Mouse (Mus musculus) bone marrow, adult 2 months (tissue): ENCODE results near the gene Spata48. TPM values are rescaled to one million over a fixed set of nuclear protein-coding genes. Genes with fewer than 3 reads are reported as not detected.

Experiments used
- H3K27ac ChIP-seq: fragments of 200-500 bp; 2 replicates; pipeline ENCODE4 v1.5.1; 2012; ENCODE audit warnings: low read depth, mild to moderate bottlenecking, control low read depth, inconsistent platforms, low read length; ENCODE audit not compliant: control insufficient read depth, poor library complexity, insufficient read depth
- H3K4me1 ChIP-seq: fragments of 200-500 bp; 2 replicates; pipeline ENCODE4 v1.6.1; 2011; ENCODE audit warnings: low read length; ENCODE audit not compliant: control insufficient read depth, insufficient read depth
- H3K4me3 ChIP-seq: fragments of 200-500 bp; replicated peaks from 2 replicates; pipeline ENCODE3; 2011; ENCODE audit warnings: mild to moderate bottlenecking, low read depth, low read length, control low read depth; ENCODE audit not compliant: control insufficient read depth
- CTCF ChIP-seq: fragments of 200-500 bp; IDR thresholded peaks from 2 replicates; pipeline ENCODE4 v1.5.1; 2011; ENCODE audit warnings: low read length, control low read depth; ENCODE audit not compliant: control insufficient read depth, insufficient read depth
- POLR2A ChIP-seq: fragments of 200-500 bp; IDR thresholded peaks from 2 replicates; pipeline ENCODE4 v1.6.1; 2011; ENCODE audit warnings: low read depth, mild to moderate bottlenecking, control low read depth, low read length, borderline replicate concordance; ENCODE audit not compliant: control insufficient read depth
- WGBS: fragments of 180-500 bp; shearing (Covaris S2); methylation state at CpG from one replicate; pipeline ENCODE4 v1.1.7; 2018; 5-methylcytosine and 5-hydroxymethylcytosine counted together
- polyA plus RNA-seq: library from polyadenylated mRNA; stranded (reverse); fragments of >200 nt; gene quantifications from 2 replicates; pipeline ENCODE4 v1.2.4, GENCODE M21; 2011; ENCODE audit warnings: low replicate concordance; ENCODE audit not compliant: missing spikeins, insufficient read depth, insufficient read length

Spata48 gene
- polyA plus RNA-seq, 1 experiment, result 1.4 TPM

DNA sequence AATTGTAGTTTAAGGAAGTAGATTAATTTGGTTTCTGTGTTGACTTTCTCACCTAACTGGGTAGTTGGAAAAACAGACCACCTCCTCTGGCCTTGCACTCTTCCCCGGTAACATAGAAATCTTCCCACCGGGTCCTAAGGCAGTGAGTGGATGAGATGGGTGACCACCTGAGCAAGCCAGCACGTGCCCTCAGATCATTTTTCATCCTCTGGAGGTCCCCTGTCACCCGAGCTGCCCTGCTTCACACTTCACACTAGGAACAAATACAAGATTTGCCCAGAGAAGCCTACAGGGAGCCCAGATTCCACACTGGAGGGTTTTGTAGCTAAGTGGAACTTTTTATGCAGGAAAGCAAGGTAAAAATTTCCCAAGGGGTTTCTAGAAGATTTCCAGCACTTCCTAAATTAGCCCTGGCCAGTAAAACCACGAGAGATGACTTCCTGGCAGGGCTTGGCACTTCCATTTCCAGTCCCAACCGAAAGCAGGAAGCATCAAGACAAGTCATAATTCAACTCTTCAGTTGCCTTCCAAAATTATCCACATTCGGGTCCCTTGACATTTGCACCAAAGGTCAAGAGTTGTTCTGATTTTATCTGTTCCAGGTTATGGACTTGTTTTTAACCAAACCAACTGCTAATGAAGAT, 85.8 kb downstream of the Spata48 start:
- 25% methylated on average over 7 of the region's 7 CpGs for WGBS
- no peak overlapping the region; the same call in 1 of the 2 replicates for H3K27ac ChIP-seq
- TF ChIP-seq CTCF (no peak), POLR2A (no peak)

DNA sequence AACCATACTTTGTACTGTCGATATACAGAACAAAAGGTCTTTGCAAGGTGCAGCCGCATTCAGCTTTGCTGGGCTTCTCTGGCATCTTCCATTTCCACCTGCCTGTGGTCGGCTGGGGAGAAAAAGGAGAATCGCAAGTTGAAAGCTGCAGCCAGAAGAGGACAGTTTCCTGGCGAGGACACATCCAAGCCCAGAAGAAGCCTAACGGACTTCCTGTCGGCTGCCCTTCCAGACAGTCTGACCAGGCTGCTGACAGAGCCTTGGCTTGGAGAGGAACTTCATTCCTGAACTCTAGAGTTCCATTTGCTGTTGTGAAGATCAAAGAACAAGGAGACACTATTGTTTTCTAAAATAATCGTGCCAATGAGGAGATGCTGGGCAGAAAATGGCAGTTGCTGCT, 93.7 kb downstream of the Spata48 start:
- H3K4me3 ChIP-seq, result no peak overlapping the region

More for the DNA sequence above, 85.8 kb downstream of the Spata48 start:
- Histone ChIP-seq H3K4me1 (peaks cover 3% of the 10 kb centered on the region), H3K4me3 (no peak overlapping the region)

DNA sequence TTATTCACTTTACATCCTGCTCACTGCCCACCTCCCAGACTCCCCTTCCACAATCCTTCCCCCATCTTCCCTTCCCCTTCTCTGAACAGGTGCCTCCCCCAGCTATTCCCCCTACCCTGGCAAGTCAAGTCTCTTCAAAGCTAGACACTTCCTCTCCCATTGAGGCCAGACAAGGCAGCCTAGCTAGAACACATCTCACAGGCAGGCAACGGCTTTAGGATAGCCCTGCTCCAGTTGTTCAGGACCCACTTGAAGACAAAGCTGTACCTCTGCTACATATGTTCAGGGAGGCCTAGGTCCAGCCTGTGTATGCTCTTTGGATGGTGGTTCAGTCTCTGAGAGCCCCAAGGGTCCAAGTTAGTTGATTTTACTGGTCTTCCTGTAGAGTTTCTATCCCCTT, 94.3 kb downstream of the Spata48 start:
- no peak overlapping the region for H3K4me3 ChIP-seq
- no peak for TF ChIP-seq POLR2A
- TF ChIP-seq CTCF, result no peak
- H3K27ac ChIP-seq, result no peak overlapping the region
- WGBS, result 63% methylated on average over 1 of the region's 1 CpGs
- peaks cover 16% of the 10 kb centered on the region for H3K4me1 ChIP-seq

More for the DNA sequence above, 93.7 kb downstream of the Spata48 start:
- Histone ChIP-seq H3K27ac (no peak overlapping the region), H3K4me1 (peaks cover 15% of the 10 kb centered on the region)
- no peak for TF ChIP-seq POLR2A
- TF ChIP-seq CTCF, result no peak
- WGBS, result 49% methylated on average over 8 of the region's 8 CpGs

DNA sequence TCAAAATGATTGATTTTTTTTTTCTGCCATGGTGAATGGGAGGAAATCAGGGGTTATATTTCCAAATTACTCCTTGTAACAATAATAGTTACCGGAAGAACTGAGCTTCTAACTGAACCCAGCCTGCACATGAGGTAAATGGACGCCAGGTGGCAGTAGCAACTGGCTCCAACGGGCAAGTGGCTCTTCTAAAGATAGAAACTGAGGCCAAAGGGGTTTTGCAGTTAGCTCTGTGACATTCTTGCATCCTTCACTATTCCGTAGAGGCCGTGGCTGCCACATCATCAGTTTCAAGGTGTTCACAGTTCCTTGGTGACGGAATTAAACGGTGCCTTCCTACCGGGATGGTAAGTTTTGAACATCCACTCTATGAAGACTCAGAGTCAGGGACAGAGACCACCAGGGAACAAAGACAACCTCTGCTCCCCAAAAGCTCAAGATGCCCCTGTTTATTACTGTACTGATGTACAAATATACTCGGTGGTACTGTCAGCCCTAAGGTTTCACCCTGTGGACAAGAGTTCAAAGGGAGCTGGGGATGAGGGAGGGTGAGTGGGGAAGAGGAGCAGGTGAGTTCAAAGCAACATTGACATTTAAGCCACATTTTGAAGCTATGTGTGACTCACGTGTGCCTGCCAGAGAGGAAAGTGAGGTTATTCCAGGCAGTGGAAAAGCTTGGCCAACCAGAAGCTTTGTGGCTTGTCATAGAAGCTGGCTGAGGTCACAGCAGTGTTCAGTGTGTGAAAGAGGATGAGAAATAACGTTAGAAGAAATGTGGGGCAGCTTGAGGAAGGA, 95.5 kb downstream of the Spata48 start:
- peak overlapping the region; percentile 2 for H3K4me3 ChIP-seq
- 11% methylated on average over 11 of the region's 11 CpGs for WGBS
- H3K4me1 ChIP-seq, result peaks cover 20% of the 10 kb centered on the region
- TF ChIP-seq POLR2A (no peak), CTCF (peak; percentile 93)
- peak overlapping the region; percentile 45 for H3K27ac ChIP-seq

DNA sequence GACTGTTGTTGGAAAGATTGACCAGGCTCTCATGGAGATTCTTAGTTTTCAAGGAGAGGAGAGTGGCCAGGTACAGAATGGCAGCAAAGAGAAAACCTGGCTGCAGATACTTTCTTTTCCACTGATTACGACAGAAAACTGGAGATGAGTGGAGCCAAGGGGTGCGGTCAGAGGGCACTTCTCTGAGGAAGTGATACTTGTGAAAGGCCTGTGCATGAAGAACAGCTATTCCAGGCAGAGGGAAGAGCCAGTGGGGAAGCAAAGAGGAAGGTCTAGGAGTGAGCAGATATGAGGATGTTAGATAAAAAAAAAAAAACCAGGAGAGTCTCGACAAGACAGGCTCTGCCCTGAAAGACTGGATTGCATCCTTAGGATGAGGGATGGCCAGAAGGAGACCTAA, 96.8 kb downstream of the Spata48 start:
- WGBS, result 21% methylated on average over 3 of the region's 3 CpGs
- TF ChIP-seq CTCF (no peak), POLR2A (no peak)
- H3K4me1 ChIP-seq, result peaks cover 20% of the 10 kb centered on the region
- H3K27ac ChIP-seq, result peak overlapping the region; percentile 64
- H3K4me3 ChIP-seq, result no peak overlapping the region

DNA sequence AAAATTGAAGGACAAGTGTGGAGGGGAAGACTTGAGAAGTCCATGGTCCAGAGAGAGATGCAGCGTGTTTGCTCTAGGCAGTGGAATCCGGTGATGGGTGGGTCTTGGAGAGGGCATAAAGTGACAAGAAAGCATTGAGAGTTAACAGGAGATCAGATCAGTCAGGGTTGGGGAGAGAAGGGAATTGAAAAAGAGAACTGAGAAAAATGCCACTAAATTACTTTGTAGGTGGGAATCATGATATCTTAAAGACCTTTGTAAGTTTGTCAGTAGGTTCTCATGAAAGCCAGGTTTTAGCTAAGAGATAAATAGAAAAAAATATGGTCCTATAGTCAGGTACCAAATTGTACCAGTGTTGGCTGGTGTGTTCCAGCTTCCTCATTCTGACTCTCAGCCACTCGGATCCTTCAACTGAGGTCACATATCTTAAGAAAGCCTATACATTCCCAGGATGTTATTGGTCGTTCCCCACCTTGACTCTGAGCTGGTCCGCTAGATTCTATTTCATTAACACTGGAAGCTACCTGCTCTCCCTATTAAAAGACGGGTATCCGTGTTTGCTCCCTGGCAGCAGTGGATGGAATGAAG, 97.3 kb downstream of the Spata48 start:
- no peak overlapping the region for H3K4me3 ChIP-seq
- peak overlapping the region; percentile 59; the same call in 1 of the 2 replicates for H3K27ac ChIP-seq
- TF ChIP-seq CTCF (no peak), POLR2A (no peak)
- WGBS, result 60% methylated on average over 7 of the region's 7 CpGs
- H3K4me1 ChIP-seq, result peaks cover 23% of the 10 kb centered on the region

- WGBS, result 50% methylated on average over 6 of the region's 6 CpGs
- Histone ChIP-seq H3K4me1 (peaks cover 28% of the 10 kb centered on the region), H3K4me3 (no peak overlapping the region), H3K27ac (no peak overlapping the region)
- TF ChIP-seq POLR2A (no peak), CTCF (no peak)
Observed at GRCm38 (mm10) chr11:11561118-11561517, 99.2 kb downstream of the Spata48 start.
